Mouse (Mus musculus) brain, embryonic 18.5 days (tissue): ENCODE results near the gene Gm4881.

Experiments used
- DNase-seq: peaks from one replicate; pipeline ENCODE4 v3.0.0-alpha.2; 2012; ENCODE audit warnings: low read depth, low spot score

The Gm4881 gene

GRCm38 (mm10) chr7:24944257-24944950 lies at the start of gene Gm4881:
Gene Gm4881 (minus strand): TSS chr7:24944494.
- no peak for DNase-seq

GRCm38 (mm10) chr7:24993081-24993480 lies 48.8 kb upstream of the Gm4881 start:
- no peak for DNase-seq

- no peak for DNase-seq
Observed at GRCm38 (mm10) chr7:24990478-24990877, 46.2 kb upstream of the Gm4881 start.

- DNase-seq: no peak
Observed at GRCm38 (mm10) chr7:24987941-24988340, 43.6 kb upstream of the Gm4881 start.

- DNase-seq: no peak
Observed at GRCm38 (mm10) chr7:24985799-24986198, 41.5 kb upstream of the Gm4881 start.

GRCm38 (mm10) chr7:24984307-24984706 lies 40.0 kb upstream of the Gm4881 start:
- DNase-seq: no peak

- no peak for DNase-seq
Observed at GRCm38 (mm10) chr7:24983396-24983795, 39.1 kb upstream of the Gm4881 start.

- DNase-seq: no peak
Observed at GRCm38 (mm10) chr7:24980439-24980838, 36.1 kb upstream of the Gm4881 start.

- DNase-seq: no peak
Observed at GRCm38 (mm10) chr7:24978781-24979180, 34.5 kb upstream of the Gm4881 start.

- no peak for DNase-seq
Observed at GRCm38 (mm10) chr7:24974893-24975595, 30.8 kb upstream of the Gm4881 start.

GRCm38 (mm10) chr7:24973902-24974301 lies 29.6 kb upstream of the Gm4881 start:
- DNase-seq: no peak

GRCm38 (mm10) chr7:24973208-24973607 lies 28.9 kb upstream of the Gm4881 start:
- no peak for DNase-seq

GRCm38 (mm10) chr7:24971972-24972893 lies 27.9 kb upstream of the Gm4881 start, which contains the start of gene Rabac1:
Gene Rabac1 (minus strand): TSS chr7:24972754.
- DNase-seq: peak; percentile 92

- DNase-seq: no peak
Observed at GRCm38 (mm10) chr7:24971261-24971971, 27.1 kb upstream of the Gm4881 start.

GRCm38 (mm10) chr7:24970341-24970740 lies 26.0 kb upstream of the Gm4881 start:
- no peak for DNase-seq

GRCm38 (mm10) chr7:24969805-24970204 lies 25.5 kb upstream of the Gm4881 start:
- no peak for DNase-seq

GRCm38 (mm10) chr7:24968463-24968862 lies 24.2 kb upstream of the Gm4881 start:
- no peak for DNase-seq

GRCm38 (mm10) chr7:24967966-24968365 lies 23.7 kb upstream of the Gm4881 start:
- DNase-seq: no peak

- DNase-seq: no peak
Observed at GRCm38 (mm10) chr7:24964897-24965535, 20.7 kb upstream of the Gm4881 start.

- no peak for DNase-seq
Observed at GRCm38 (mm10) chr7:24964288-24964687, 20.0 kb upstream of the Gm4881 start.

- no peak for DNase-seq
Observed at GRCm38 (mm10) chr7:24955226-24955625, 10.9 kb upstream of the Gm4881 start.
